Mouse (Mus musculus): ENCODE results near the gene Tmem89. TPM values are rescaled to one million over a fixed set of nuclear protein-coding genes. Genes with fewer than 3 reads are reported as not detected.

The Tmem89 gene
- polyA plus RNA-seq, 2 experiments, result not detected

- Histone ChIP-seq H3K9ac (replicated peaks) (no peak overlapping the region), H3K27ac (no peak overlapping the region), H3K4me3 (ENCODE audit: insufficient read depth in 1 of 2, low read depth in 2 of 2, low read length in 2 of 2) (no peak overlapping the region), H3K36me3 (replicated peaks; ENCODE audit: control insufficient read depth, insufficient read depth, low read depth) (no peaks in the 10 kb centered on the region), H3K4me1 (replicated peaks; ENCODE audit: control insufficient read depth in 2 of 2, insufficient read depth in 2 of 2, low read length in 1 of 2) (no peaks in the 10 kb centered on the region; a peak in 1 of 4 replicates), H3K9me3 (ENCODE audit: control insufficient read depth, low read length) (no peaks in the 10 kb centered on the region), H3K4me2 (ENCODE audit: low read depth) (no peak overlapping the region), H3K27me3 (ENCODE audit: control insufficient read depth, insufficient read depth, low read length) (no peaks in the 10 kb centered on the region)
- no peak for TF ChIP-seq CTCF (IDR thresholded peaks at IDR 0.05; ENCODE audit: low read depth)
- no peak for TF ChIP-seq EP300 (IDR thresholded peaks at IDR 0.05; ENCODE audit: low read depth)
- no peak for DNase-seq (ENCODE audit: low read depth in 3 of 3, low spot score in 3 of 3)
- 75% methylated on average over 3 of the region's 3 CpGs for WGBS (ENCODE audit: insufficient replicate concordance)
- ATAC-seq (ENCODE audit: insufficient read depth), result no peak
These were observed 14.0 kb downstream of the Tmem89 start for GRCm38 (mm10) chr9:108928424-108928823.

GRCm38 (mm10) chr9:108935991-108936390 is 21.6 kb downstream of the Tmem89 start:
- WGBS (ENCODE audit: insufficient replicate concordance), result 18% methylated on average over 3 of the region's 3 CpGs
- ATAC-seq (ENCODE audit: insufficient read depth), result no peak

GRCm38 (mm10) chr9:108936418-108937364 is 22.3 kb downstream of the Tmem89 start, which contains the start of gene Uqcrc1:
TSS of gene Uqcrc1 (plus strand) at chr9:108936633.
- Histone ChIP-seq H3K27ac (no peak within 1 kb of the TSS; the same call in 1 of the 2 replicates), H3K36me3 (replicated peaks; ENCODE audit: control insufficient read depth, insufficient read depth, low read depth) (peaks cover 20% of the 10 kb centered on the region), H3K9ac (replicated peaks) (peak within 1 kb of the TSS; percentile 84), H3K27me3 (ENCODE audit: control insufficient read depth, insufficient read depth, low read length) (no peaks in the 10 kb centered on the region), H3K9me3 (ENCODE audit: control insufficient read depth, low read length) (no peaks in the 10 kb centered on the region), H3K4me2 (ENCODE audit: low read depth) (peak within 1 kb of the TSS; percentile 81), H3K4me1 (replicated peaks; ENCODE audit: control insufficient read depth in 2 of 2, insufficient read depth in 2 of 2, low read length in 1 of 2) (peaks cover 3 to 7% of the 10 kb centered on the region in 2 experiments), H3K4me3 (ENCODE audit: insufficient read depth in 1 of 2, low read depth in 2 of 2, low read length in 2 of 2) (peak within 1 kb of the TSS; percentile 86 to 90)
- TF ChIP-seq EP300 (IDR thresholded peaks at IDR 0.05; ENCODE audit: low read depth) (no peak), CTCF (IDR thresholded peaks at IDR 0.05; ENCODE audit: low read depth) (peak; percentile 99)
- under 1% methylated on average over 58 of the region's 58 CpGs for WGBS (ENCODE audit: insufficient replicate concordance)
- ATAC-seq (ENCODE audit: insufficient read depth) (peak; percentile 88), DNase-seq (ENCODE audit: low read depth in 3 of 3, low spot score in 3 of 3) (peak; percentile 96 to 97 (median 96))

More at GRCm38 (mm10) chr9:108935991-108936390, 21.6 kb downstream of the Tmem89 start:
- peak overlapping the region; percentile 81 for H3K4me2 ChIP-seq (ENCODE audit: low read depth)
- H3K4me3 ChIP-seq (ENCODE audit: insufficient read depth in 1 of 2, low read depth in 2 of 2, low read length in 2 of 2), result peak overlapping the region; percentile 39 to 90
- no peak overlapping the region for H3K27ac ChIP-seq
- H3K36me3 ChIP-seq (replicated peaks; ENCODE audit: control insufficient read depth, insufficient read depth, low read depth), result peaks cover 15% of the 10 kb centered on the region
- no peaks in the 10 kb centered on the region for H3K27me3 ChIP-seq (ENCODE audit: control insufficient read depth, insufficient read depth, low read length)
- H3K4me1 ChIP-seq (replicated peaks; ENCODE audit: control insufficient read depth in 2 of 2, insufficient read depth in 2 of 2, low read length in 1 of 2), result peaks cover 3 to 7% of the 10 kb centered on the region in 2 experiments
- TF ChIP-seq EP300 (IDR thresholded peaks at IDR 0.05; ENCODE audit: low read depth) (no peak), CTCF (IDR thresholded peaks at IDR 0.05; ENCODE audit: low read depth) (no peak)
- no peak for DNase-seq (ENCODE audit: low read depth in 3 of 3, low spot score in 3 of 3)
- H3K9me3 ChIP-seq (ENCODE audit: control insufficient read depth, low read length), result no peaks in the 10 kb centered on the region
- no peak overlapping the region for H3K9ac ChIP-seq (replicated peaks)

GRCm38 (mm10) chr9:108945111-108945510 is 30.7 kb downstream of the Tmem89 start:
- WGBS (ENCODE audit: insufficient replicate concordance), result 73% methylated on average over 9 of the region's 9 CpGs
- no peak overlapping the region for H3K4me3 ChIP-seq (ENCODE audit: insufficient read depth in 1 of 2, low read depth in 2 of 2, low read length in 2 of 2)
- no peak overlapping the region for H3K9ac ChIP-seq (replicated peaks)
- DNase-seq (ENCODE audit: low read depth in 3 of 3, low spot score in 3 of 3) (no peak), ATAC-seq (ENCODE audit: insufficient read depth) (no peak)
- no peak overlapping the region for H3K27ac ChIP-seq
- no peak overlapping the region for H3K4me2 ChIP-seq (ENCODE audit: low read depth)
- TF ChIP-seq EP300 (IDR thresholded peaks at IDR 0.05; ENCODE audit: low read depth), result no peak
- no peak for TF ChIP-seq CTCF (IDR thresholded peaks at IDR 0.05; ENCODE audit: low read depth)
- H3K36me3 ChIP-seq (replicated peaks; ENCODE audit: control insufficient read depth, insufficient read depth, low read depth), result peaks cover 75% of the 10 kb centered on the region
- no peaks in the 10 kb centered on the region for H3K9me3 ChIP-seq (ENCODE audit: control insufficient read depth, low read length)
- H3K4me1 ChIP-seq (replicated peaks; ENCODE audit: control insufficient read depth in 2 of 2, insufficient read depth in 2 of 2, low read length in 1 of 2), result 0 out of 4 replicates have a peak, but pooled peaks cover 0 to 2% of the 10 kb centered on the region in 2 experiments
- H3K27me3 ChIP-seq (ENCODE audit: control insufficient read depth, insufficient read depth, low read length), result no peaks in the 10 kb centered on the region

GRCm38 (mm10) chr9:108945608-108946007 is 31.2 kb downstream of the Tmem89 start:
- H3K9ac ChIP-seq (replicated peaks), result no peak overlapping the region
- H3K27ac ChIP-seq, result no peak overlapping the region
- peaks cover 75% of the 10 kb centered on the region for H3K36me3 ChIP-seq (replicated peaks; ENCODE audit: control insufficient read depth, insufficient read depth, low read depth)
- ATAC-seq (ENCODE audit: insufficient read depth) (peak; percentile 64), DNase-seq (ENCODE audit: low read depth in 3 of 3, low spot score in 3 of 3) (peak in 2 of 3 experiments; percentile 7 to 19)
- H3K4me2 ChIP-seq (ENCODE audit: low read depth), result no peak overlapping the region
- WGBS (ENCODE audit: insufficient replicate concordance), result 46% methylated on average over 5 of the region's 5 CpGs
- TF ChIP-seq CTCF (IDR thresholded peaks at IDR 0.05; ENCODE audit: low read depth), result no peak
- TF ChIP-seq EP300 (IDR thresholded peaks at IDR 0.05; ENCODE audit: low read depth), result peak; percentile 18; the same call in 1 of the 2 replicates
- no peaks in the 10 kb centered on the region for H3K9me3 ChIP-seq (ENCODE audit: control insufficient read depth, low read length)
- H3K27me3 ChIP-seq (ENCODE audit: control insufficient read depth, insufficient read depth, low read length), result no peaks in the 10 kb centered on the region
- H3K4me1 ChIP-seq (replicated peaks; ENCODE audit: control insufficient read depth in 2 of 2, insufficient read depth in 2 of 2, low read length in 1 of 2), result 0 out of 4 replicates have a peak, but pooled peaks cover 0 to under 1% of the 10 kb centered on the region in 2 experiments
- H3K4me3 ChIP-seq (ENCODE audit: insufficient read depth in 1 of 2, low read depth in 2 of 2, low read length in 2 of 2), result no peak overlapping the region
